Mouse (Mus musculus): ENCODE results near the gene Slc10a7. TPM values are rescaled to one million over a fixed set of nuclear protein-coding genes. Genes with fewer than 3 reads are reported as not detected.

The Slc10a7 gene
- polyA plus RNA-seq, 2 experiments, result 13.1 to 20.9 TPM

GRCm38 (mm10) chr8:78721576-78721975 is 212.4 kb downstream of the Slc10a7 start:
- Histone ChIP-seq H3K4me1 (ENCODE audit: control insufficient read depth, insufficient read depth, low read length) (no peaks in the 10 kb centered on the region), H3K36me3 (ENCODE audit: control insufficient read depth, insufficient read depth, low read length) (peaks cover 8% of the 10 kb centered on the region; the same call in 1 of the 2 replicates), H3K4me2 (replicated peaks; ENCODE audit: low read depth, low read length, severe bottlenecking) (no peak overlapping the region), H3K9ac (ENCODE audit: low read depth, low read length, severe bottlenecking) (no peak overlapping the region), H3K4me3 (replicated peaks; ENCODE audit: low read length) (no peak overlapping the region), H3K9me3 (ENCODE audit: control insufficient read depth, low read length) (peaks cover 4% of the 10 kb centered on the region; the same call in 1 of the 2 replicates), H3K27me3 (ENCODE audit: control insufficient read depth, insufficient read depth, low read length) (no peaks in the 10 kb centered on the region), H3K27ac (replicated peaks; ENCODE audit: low read depth, low read length) (no peak overlapping the region)
- no peak for DNase-seq (ENCODE audit: low spot score)
- TF ChIP-seq POLR2A (IDR thresholded peaks at IDR 0.05; ENCODE audit: borderline replicate concordance, extremely low read depth, insufficient read depth, insufficient read length), result no peak
- 83% methylated on average over 5 of the region's 5 CpGs for WGBS
- no peak for ATAC-seq (ENCODE audit: low FRiP score, low read depth)

GRCm38 (mm10) chr8:78722201-78722600 is 213.1 kb downstream of the Slc10a7 start:
- TF ChIP-seq POLR2A (IDR thresholded peaks at IDR 0.05; ENCODE audit: borderline replicate concordance, extremely low read depth, insufficient read depth, insufficient read length), result no peak
- ATAC-seq (ENCODE audit: low FRiP score, low read depth) (no peak), DNase-seq (ENCODE audit: low spot score) (no peak)
- Histone ChIP-seq H3K36me3 (ENCODE audit: control insufficient read depth, insufficient read depth, low read length) (peaks cover 8% of the 10 kb centered on the region; the same call in 1 of the 2 replicates), H3K4me1 (ENCODE audit: control insufficient read depth, insufficient read depth, low read length) (no peaks in the 10 kb centered on the region), H3K4me3 (replicated peaks; ENCODE audit: low read length) (no peak overlapping the region), H3K9me3 (ENCODE audit: control insufficient read depth, low read length) (peaks cover 4% of the 10 kb centered on the region; the same call in 1 of the 2 replicates), H3K9ac (ENCODE audit: low read depth, low read length, severe bottlenecking) (no peak overlapping the region), H3K27ac (replicated peaks; ENCODE audit: low read depth, low read length) (no peak overlapping the region), H3K27me3 (ENCODE audit: control insufficient read depth, insufficient read depth, low read length) (no peaks in the 10 kb centered on the region), H3K4me2 (replicated peaks; ENCODE audit: low read depth, low read length, severe bottlenecking) (no peak overlapping the region)
- 75% methylated on average over 7 of the region's 7 CpGs for WGBS

- Histone ChIP-seq H3K27me3 (ENCODE audit: control insufficient read depth, insufficient read depth, low read length) (no peaks in the 10 kb centered on the region), H3K9me3 (ENCODE audit: control insufficient read depth, low read length) (no peaks in the 10 kb centered on the region), H3K4me1 (ENCODE audit: control insufficient read depth, insufficient read depth, low read length) (no peaks in the 10 kb centered on the region), H3K27ac (replicated peaks; ENCODE audit: low read depth, low read length) (no peak overlapping the region), H3K9ac (ENCODE audit: low read depth, low read length, severe bottlenecking) (no peak overlapping the region), H3K4me2 (replicated peaks; ENCODE audit: low read depth, low read length, severe bottlenecking) (no peak overlapping the region), H3K4me3 (replicated peaks; ENCODE audit: low read length) (no peak overlapping the region), H3K36me3 (ENCODE audit: control insufficient read depth, insufficient read depth, low read length) (peaks cover 15% of the 10 kb centered on the region)
- DNase-seq (ENCODE audit: low spot score) (no peak), ATAC-seq (ENCODE audit: low FRiP score, low read depth) (no peak)
- WGBS, result 93% methylated on average over 4 of the region's 4 CpGs
- no peak for TF ChIP-seq POLR2A (IDR thresholded peaks at IDR 0.05; ENCODE audit: borderline replicate concordance, extremely low read depth, insufficient read depth, insufficient read length)
Measured at GRCm38 (mm10) chr8:78724832-78725231, 215.7 kb downstream of the Slc10a7 start.

- Histone ChIP-seq H3K36me3 (ENCODE audit: control insufficient read depth, insufficient read depth, low read length) (peaks cover 26% of the 10 kb centered on the region), H3K4me2 (replicated peaks; ENCODE audit: low read depth, low read length, severe bottlenecking) (no peak overlapping the region), H3K4me3 (replicated peaks; ENCODE audit: low read length) (no peak overlapping the region), H3K27me3 (ENCODE audit: control insufficient read depth, insufficient read depth, low read length) (no peaks in the 10 kb centered on the region), H3K4me1 (ENCODE audit: control insufficient read depth, insufficient read depth, low read length) (no peaks in the 10 kb centered on the region), H3K27ac (replicated peaks; ENCODE audit: low read depth, low read length) (no peak overlapping the region), H3K9ac (ENCODE audit: low read depth, low read length, severe bottlenecking) (no peak overlapping the region), H3K9me3 (ENCODE audit: control insufficient read depth, low read length) (no peaks in the 10 kb centered on the region)
- WGBS, result 83% methylated on average over 14 of the region's 14 CpGs
- no peak for TF ChIP-seq POLR2A (IDR thresholded peaks at IDR 0.05; ENCODE audit: borderline replicate concordance, extremely low read depth, insufficient read depth, insufficient read length)
- 0 out of 2 replicates have a peak, but pooled peaks have one; percentile 19 for ATAC-seq (ENCODE audit: low FRiP score, low read depth)
- DNase-seq (ENCODE audit: low spot score), result no peak
Measured at GRCm38 (mm10) chr8:78728240-78728639, 219.1 kb downstream of the Slc10a7 start.

- Histone ChIP-seq H3K4me2 (replicated peaks; ENCODE audit: low read depth, low read length, severe bottlenecking) (no peak overlapping the region), H3K9me3 (ENCODE audit: control insufficient read depth, low read length) (no peaks in the 10 kb centered on the region), H3K27ac (replicated peaks; ENCODE audit: low read depth, low read length) (no peak overlapping the region), H3K9ac (ENCODE audit: low read depth, low read length, severe bottlenecking) (no peak overlapping the region), H3K4me1 (ENCODE audit: control insufficient read depth, insufficient read depth, low read length) (no peaks in the 10 kb centered on the region), H3K4me3 (replicated peaks; ENCODE audit: low read length) (no peak overlapping the region), H3K27me3 (ENCODE audit: control insufficient read depth, insufficient read depth, low read length) (no peaks in the 10 kb centered on the region), H3K36me3 (ENCODE audit: control insufficient read depth, insufficient read depth, low read length) (peaks cover 22% of the 10 kb centered on the region)
- DNase-seq (ENCODE audit: low spot score), result peak; percentile 59
- TF ChIP-seq POLR2A (IDR thresholded peaks at IDR 0.05; ENCODE audit: borderline replicate concordance, extremely low read depth, insufficient read depth, insufficient read length), result no peak
- peak; percentile 79; the same call in 1 of the 2 replicates for ATAC-seq (ENCODE audit: low FRiP score, low read depth)
- 53% methylated on average over 7 of the region's 7 CpGs for WGBS
Measured at GRCm38 (mm10) chr8:78732410-78732809, 223.3 kb downstream of the Slc10a7 start.

All from limb, embryonic 14.5 days (tissue).